Mouse (Mus musculus): Measurements from ENCODE around the gene Ankrd63. TPM values are rescaled to one million over a fixed set of nuclear protein-coding genes. Genes with fewer than 3 reads are reported as not detected.

The Ankrd63 gene
- total RNA-seq (2023), result 0.46 to 0.88 TPM (median 0.69 TPM) in 4 replicates

GRCm38 (mm10) chr2:118703913-118704730 is at the start of gene Ankrd63:
Gene Ankrd63 (minus strand): TSS chr2:118703963.

GRCm38 (mm10) chr2:118745232-118745884 is 41.6 kb upstream of the Ankrd63 start, which contains the start of gene Inafm2:
Gene Inafm2 (plus strand): TSS chr2:118745758.

GRCm38 (mm10) chr2:118728337-118728736 is 24.6 kb upstream of the Ankrd63 start, which contains the start of gene Plcb2:
Gene Plcb2 (minus strand): TSS chr2:118728438.

GRCm38 (mm10) chr2:118662902-118663803 is 40.6 kb downstream of the Ankrd63 start, which contains the start of gene Pak6:
Gene Pak6 (plus strand): TSS chr2:118663303.

Other genes starting within 250 kb of the Ankrd63 start
- 99.0 to 112 TPM (median 104 TPM) in 4 replicates for gene Srp14, start 224.3 kb downstream of the Ankrd63 start, total RNA-seq (2023)
- 74.2 to 92.6 TPM (median 83.0 TPM) in 4 replicates for gene Bmf, start 154.3 kb downstream of the Ankrd63 start, total RNA-seq (2023)
- gene Bub1b, start 105.8 kb downstream of the Ankrd63 start, total RNA-seq (2023), result 2.3 to 4.0 TPM (median 3.4 TPM) in 4 replicates
- gene Pak6, start 40.7 kb downstream of the Ankrd63 start, total RNA-seq (2023), result 2.2 to 10.1 TPM (median 4.0 TPM) in 4 replicates
- gene Plcb2, start 24.5 kb upstream of the Ankrd63 start, total RNA-seq (2023), result 96.3 to 113 TPM (median 107 TPM) in 4 replicates
- gene Inafm2, start 41.8 kb upstream of the Ankrd63 start, total RNA-seq (2023), result 19.0 to 21.6 TPM (median 20.0 TPM) in 4 replicates
- 0.12 to 0.33 TPM in 2 of 4 replicates, not detected in the others for gene Ccdc9b, start 58.7 kb upstream of the Ankrd63 start, total RNA-seq (2023)
- not detected in 4 replicates for gene Phgr1, start 68.8 kb upstream of the Ankrd63 start, total RNA-seq (2023)
- not detected in 4 replicates for gene Disp2, start 75.8 kb upstream of the Ankrd63 start, total RNA-seq (2023)
- gene Knstrn, start 110.0 kb upstream of the Ankrd63 start, total RNA-seq (2023), result 7.1 to 11.5 TPM (median 8.9 TPM) in 4 replicates
- 80.1 to 89.7 TPM (median 85.3 TPM) in 4 replicates for gene Ivd, start 158.0 kb upstream of the Ankrd63 start, total RNA-seq (2023)
- 50.3 to 60.1 TPM (median 57.5 TPM) in 4 replicates for gene Bahd1, start 196.4 kb upstream of the Ankrd63 start, total RNA-seq (2023)
- gene Chst14, start 222.5 kb upstream of the Ankrd63 start, total RNA-seq (2023), result 3.6 to 5.0 TPM (median 4.3 TPM) in 4 replicates